Mouse (Mus musculus): ENCODE results near the gene Slc22a23. TPM values are rescaled to one million over a fixed set of nuclear protein-coding genes. Genes with fewer than 3 reads are reported as not detected.
"Not testable (repeated sequence)": the region's sequence is repeated elsewhere in the genome, so short reads cannot be mapped to it uniquely, and the experiment has no call there.

Gene Slc22a23
- 10 to 100 TPM; 48.5 to 54.7 TPM for total RNA-seq (2021)
- long read RNA-seq, experiment 1, full-length matches to known transcripts: 11 of 27 reads
- long read RNA-seq, experiment 1, partial matches to known transcripts: 3 of 27 reads
- long read RNA-seq, experiment 1, other reads (novel, unspliced or antisense): 13 of 27 reads
- long read RNA-seq, experiment 2, full-length matches to known transcripts: 4 of 16 reads
- long read RNA-seq, experiment 2, partial matches to known transcripts: 3 of 16 reads
- long read RNA-seq, experiment 2, other reads (novel, unspliced or antisense): 9 of 16 reads

- DNase-seq (ENCODE audit: low spot score in 2 of 2): peak; percentile 66 to 81
Measured at GRCm38 (mm10) chr13:34345128-34346085, at the start of gene Slc22a23. Gene Slc22a23 (minus strand): TSS chr13:34345182.

GRCm38 (mm10) chr13:34394305-34394704 is 49.3 kb upstream of the Slc22a23 start:
- DNase-seq (ENCODE audit: low spot score in 2 of 2): not testable (repeated sequence)

GRCm38 (mm10) chr13:34392376-34392775 is 47.4 kb upstream of the Slc22a23 start:
- DNase-seq (ENCODE audit: low spot score in 2 of 2): no peak

- DNase-seq (ENCODE audit: low spot score in 2 of 2): no peak
Measured at GRCm38 (mm10) chr13:34388219-34388618, 43.2 kb upstream of the Slc22a23 start.

DNA sequence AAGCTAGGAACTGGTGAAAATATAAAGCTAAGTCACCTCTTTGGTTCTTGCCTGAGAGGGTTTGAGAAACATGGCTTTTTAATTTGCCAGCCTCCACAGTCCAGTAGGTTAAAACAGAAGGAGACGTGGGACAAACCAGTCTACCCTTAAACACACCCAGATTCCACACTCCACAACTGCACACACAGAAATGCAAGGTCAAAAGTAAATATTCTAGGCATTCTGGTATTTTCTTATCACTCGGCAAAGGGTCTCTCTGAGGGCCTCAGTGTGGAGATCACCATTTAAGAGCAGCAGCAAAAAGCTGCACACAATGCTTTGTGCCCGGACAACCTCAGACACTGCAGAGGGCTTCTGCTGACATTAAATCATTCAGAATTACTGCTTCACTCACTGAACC is 38.4 kb upstream of the Slc22a23 start:
- DNase-seq (ENCODE audit: low spot score in 2 of 2): no peak

- DNase-seq (ENCODE audit: low spot score in 2 of 2): no peak
Measured at GRCm38 (mm10) chr13:34378926-34379325, 33.9 kb upstream of the Slc22a23 start.

DNA sequence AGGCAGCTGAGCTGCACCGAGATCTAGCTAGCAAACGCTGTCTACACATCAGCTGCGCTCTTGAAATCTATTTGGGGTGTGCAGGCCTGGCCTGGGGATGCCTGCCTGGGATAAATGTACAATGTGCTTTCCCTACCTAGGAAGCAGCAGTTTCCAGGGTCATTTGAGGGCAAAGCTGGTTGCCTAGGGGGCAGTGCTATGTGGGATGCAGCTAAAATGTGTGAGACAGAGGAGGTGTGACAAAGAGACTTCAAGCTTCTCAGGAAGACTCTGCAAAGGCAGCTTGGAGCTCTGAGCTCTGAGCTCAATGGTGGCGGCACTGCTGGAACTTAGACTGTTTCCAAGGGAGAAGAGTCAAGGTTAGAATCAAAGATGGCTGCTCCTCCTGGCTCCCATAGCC is 30.2 kb upstream of the Slc22a23 start:
- DNase-seq (ENCODE audit: low spot score in 2 of 2): peak; percentile 12 to 45

DNA sequence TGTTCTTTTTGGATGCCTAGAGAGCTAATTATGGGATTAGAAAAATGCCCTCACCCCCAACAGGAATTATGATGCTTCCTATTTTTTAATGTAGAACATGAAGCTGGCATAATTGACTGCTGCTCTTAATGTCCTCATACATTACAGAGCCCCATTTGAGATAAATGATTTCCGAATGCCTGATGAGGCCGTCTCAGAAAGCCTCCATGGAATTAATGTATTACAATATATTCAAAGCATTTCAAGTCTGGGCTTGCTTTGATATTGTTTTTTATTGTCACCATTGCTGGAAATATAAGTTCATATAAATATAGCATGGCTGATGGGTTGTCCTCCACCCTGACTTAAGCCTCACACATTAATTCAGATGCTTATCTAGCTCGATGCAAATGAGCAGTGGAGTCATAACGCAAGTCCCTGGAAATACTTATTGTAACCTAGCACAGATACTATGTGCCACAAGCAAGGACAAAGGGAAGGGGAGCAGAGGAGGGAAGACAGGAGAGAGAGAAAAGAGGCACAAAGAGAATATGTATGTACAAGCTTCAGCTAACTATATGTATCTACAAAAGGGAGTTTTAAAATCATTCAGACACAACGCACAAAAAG is 28.0 kb upstream of the Slc22a23 start:
- DNase-seq (ENCODE audit: low spot score in 2 of 2): no peak

- peak in 1 of 2 experiments; percentile 19 for DNase-seq (ENCODE audit: low spot score in 2 of 2)
Measured at GRCm38 (mm10) chr13:34371951-34372869, 27.2 kb upstream of the Slc22a23 start.

- DNase-seq (ENCODE audit: low spot score in 2 of 2): no peak
Measured at GRCm38 (mm10) chr13:34370281-34370825, 25.4 kb upstream of the Slc22a23 start.

DNA sequence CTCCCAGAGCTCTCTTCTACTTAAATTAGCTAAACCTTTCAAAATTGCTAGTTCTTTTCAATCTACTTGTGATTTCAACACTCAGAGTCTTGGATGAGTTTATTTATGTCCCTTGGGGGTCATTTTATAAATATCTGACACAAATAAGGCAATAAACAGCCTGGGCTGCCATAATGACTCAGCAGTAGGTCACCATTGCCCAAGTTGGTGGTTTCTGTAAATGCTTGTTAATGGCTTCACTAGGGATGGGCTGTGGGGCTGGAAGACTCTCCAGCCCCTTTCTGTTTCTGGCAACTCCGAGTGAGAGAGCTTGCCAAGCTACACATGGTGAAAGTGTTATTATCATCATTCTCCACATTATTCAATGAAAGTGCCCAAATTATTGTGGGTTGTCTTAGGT is 20.2 kb upstream of the Slc22a23 start:
- DNase-seq (ENCODE audit: low spot score in 2 of 2): no peak

- no peak for DNase-seq (ENCODE audit: low spot score in 2 of 2)
Measured at GRCm38 (mm10) chr13:34355656-34356055, 10.7 kb upstream of the Slc22a23 start.

DNA sequence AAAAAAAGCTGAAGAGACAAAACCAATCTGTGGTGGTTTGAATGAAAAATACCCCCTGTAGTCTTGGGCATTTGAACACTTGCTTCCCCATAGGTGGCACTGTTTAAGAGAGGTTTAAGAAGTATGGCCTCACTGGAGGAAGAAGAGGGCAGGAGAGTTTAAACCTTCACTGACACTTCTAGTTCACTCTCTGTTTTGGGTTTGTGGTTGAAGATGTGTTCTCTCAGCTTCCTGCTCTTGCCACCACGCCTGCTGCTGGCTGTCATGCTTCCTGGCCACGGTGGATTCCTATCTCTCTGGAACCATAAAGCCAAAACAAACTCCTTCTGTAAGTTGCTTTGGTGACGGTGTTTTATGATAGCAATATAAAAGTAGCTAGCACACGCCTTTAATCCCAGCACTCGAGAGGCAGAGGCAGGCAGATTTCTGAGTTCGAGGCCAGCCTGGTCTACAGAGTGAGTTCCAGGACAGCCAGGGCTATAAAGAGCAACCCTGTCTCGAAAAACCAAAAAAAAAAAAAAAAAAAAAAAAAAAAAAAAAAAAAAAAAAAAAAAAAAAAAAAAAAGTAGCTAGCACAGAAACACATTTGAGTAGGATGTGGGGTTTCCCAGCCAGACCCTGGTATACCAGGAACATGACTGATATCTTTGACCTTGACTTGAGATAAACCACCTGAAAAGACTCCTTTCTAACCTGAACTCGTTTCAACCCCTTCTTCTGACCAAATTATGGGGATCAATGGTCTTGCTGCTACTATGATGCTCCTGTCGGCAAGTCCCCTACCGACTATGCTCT is 10.0 kb upstream of the Slc22a23 start:
- DNase-seq (ENCODE audit: low spot score in 2 of 2): no peak

DNA sequence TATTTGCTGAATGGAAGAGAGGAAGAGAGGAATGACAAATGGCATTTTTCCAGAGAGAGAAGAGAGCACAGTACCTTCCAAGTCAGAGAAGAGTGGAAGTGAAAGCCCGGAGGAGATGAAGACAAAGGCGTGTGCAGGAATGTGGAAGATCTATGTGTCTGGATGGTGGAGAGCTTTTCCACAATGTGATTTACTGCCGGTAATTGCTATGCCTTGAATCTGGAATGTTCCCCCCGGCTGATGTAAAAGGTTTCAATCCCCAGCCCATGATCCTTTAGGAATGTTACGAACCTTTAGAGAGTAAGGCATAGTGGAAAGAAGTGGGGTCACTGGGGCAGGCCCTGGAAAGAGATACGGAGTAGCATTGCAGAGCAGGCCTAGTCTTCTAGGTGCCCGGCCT is 8.3 kb upstream of the Slc22a23 start:
- no peak for DNase-seq (ENCODE audit: low spot score in 2 of 2)

GRCm38 (mm10) chr13:34351437-34351836 is 6.5 kb upstream of the Slc22a23 start:
- DNase-seq (ENCODE audit: low spot score in 2 of 2): no peak

GRCm38 (mm10) chr13:34347960-34348889 is 3.2 kb upstream of the Slc22a23 start:
- no peak for DNase-seq (ENCODE audit: low spot score in 2 of 2)

DNA sequence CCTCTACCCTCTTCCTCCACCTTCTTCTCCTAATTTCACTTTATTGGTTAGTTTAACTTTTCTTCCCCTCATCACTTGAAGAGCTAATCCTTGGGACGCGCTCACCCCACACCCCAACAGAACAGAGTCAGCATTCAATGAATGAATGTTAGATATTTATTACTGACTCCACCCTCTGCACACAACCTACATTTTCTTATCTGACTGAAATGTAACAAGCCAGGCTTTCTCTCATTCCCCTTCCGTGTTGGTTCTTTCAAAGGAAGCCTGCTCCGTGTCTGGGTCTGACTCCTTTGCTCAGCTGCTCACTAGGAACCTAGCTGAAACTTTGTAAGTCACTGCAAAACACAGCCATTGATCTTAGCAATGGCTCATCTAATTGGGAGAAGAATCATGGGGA is 1.8 kb upstream of the Slc22a23 start:
- no peak for DNase-seq (ENCODE audit: low spot score in 2 of 2)

DNA sequence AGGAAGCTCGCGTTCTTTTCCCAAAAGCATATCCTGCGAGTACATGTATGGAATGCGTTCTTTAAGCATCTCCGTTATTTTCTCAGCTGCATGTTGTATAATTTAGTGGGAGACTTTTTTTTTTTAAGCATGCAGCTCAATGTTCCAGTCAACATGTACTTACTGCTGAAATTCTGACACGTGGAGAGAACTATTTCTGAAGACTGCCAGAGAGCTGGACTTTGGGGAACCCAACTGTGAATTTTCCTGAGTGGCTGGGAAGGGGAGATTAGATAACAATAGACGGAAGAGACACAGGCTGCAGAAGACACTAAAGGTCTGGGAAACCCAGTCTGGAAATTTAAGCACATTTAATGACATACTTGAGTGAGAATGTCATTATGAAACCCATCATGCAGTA is 1.3 kb upstream of the Slc22a23 start:
- no peak for DNase-seq (ENCODE audit: low spot score in 2 of 2)

Measured in left cerebral cortex, adult 18-20 months (tissue).